Mouse (Mus musculus) MN1 (cell line): ENCODE data around the gene Ntrk2.

Experiments
- DNase-seq: peaks from one replicate; pipeline ENCODE4 v3.0.0-alpha.2; 2016; ENCODE audit warnings: low spot score

The Ntrk2 gene

GRCm38 (mm10) chr13:58965826-58966225 is 159.5 kb downstream of the Ntrk2 start:
- DNase-seq, result no peak

DNA sequence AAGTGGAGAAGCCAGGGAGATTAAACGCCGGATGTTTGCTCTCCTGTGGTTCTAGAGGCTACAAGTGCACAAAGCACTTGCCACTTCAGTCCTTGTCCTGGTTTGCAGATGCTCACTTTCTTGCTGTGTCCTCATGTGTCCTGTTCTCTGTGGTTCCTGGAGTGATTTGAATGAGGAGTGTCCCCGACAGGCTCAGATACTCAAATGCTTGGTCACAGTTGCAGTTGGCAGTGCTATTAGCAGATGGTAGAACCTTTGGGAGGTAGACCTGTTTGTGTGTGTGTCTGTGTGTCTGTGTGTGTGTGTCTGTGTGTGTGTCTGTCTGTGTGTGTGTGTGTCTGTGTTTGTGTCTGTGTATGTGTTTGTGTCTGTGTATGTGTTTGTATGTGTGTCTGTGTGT is 160.1 kb downstream of the Ntrk2 start:
- no peak for DNase-seq

GRCm38 (mm10) chr13:58968168-58968567 is 161.8 kb downstream of the Ntrk2 start:
- no peak for DNase-seq

DNA sequence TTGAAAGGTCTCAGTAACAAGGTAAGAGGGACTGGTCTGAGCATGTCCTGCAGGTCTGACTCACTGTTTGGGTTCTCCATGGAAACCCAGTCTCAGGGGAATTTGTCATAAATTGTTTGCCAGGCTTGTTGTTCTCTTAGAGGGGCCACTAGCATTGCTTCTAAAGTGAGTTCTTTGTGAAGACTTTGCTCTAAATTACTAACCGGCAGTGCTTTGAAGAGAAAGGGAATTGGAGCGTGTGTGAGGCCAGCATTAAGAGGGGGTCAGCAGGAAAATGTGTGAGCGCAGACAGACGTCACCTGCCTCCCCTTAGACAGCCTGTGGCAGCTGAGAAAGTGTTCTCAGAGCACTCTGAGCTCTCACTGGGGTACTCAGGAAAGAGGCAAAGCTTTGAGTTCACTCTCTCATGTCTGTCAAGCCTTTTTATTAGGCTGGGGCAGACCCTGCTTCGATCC is 165.1 kb downstream of the Ntrk2 start:
- no peak for DNase-seq

- no peak for DNase-seq
These were observed 166.1 kb downstream of the Ntrk2 start for GRCm38 (mm10) chr13:58972511-58972910.

- no peak for DNase-seq
These were observed 190.1 kb downstream of the Ntrk2 start for GRCm38 (mm10) chr13:58996447-58996846.

DNA sequence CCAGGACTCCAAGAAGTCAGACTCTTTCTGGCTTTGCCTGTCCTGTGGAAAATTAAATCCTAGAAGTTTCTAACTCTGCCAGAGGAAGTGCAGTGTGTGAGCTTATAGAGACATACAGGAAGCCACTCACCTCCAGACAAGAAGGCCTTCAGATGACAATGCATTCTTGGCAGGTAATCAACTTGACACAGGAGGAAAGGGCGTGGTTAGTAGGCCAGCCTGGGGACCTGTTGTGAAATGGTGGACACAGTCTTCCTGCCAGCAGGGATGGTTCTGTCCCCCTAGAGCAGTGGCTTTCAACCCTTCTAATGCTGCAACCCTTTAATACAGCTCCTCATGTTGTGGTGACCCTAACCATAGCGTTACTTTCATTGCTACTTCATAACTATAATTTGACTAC is 191.4 kb downstream of the Ntrk2 start:
- no peak for DNase-seq

DNA sequence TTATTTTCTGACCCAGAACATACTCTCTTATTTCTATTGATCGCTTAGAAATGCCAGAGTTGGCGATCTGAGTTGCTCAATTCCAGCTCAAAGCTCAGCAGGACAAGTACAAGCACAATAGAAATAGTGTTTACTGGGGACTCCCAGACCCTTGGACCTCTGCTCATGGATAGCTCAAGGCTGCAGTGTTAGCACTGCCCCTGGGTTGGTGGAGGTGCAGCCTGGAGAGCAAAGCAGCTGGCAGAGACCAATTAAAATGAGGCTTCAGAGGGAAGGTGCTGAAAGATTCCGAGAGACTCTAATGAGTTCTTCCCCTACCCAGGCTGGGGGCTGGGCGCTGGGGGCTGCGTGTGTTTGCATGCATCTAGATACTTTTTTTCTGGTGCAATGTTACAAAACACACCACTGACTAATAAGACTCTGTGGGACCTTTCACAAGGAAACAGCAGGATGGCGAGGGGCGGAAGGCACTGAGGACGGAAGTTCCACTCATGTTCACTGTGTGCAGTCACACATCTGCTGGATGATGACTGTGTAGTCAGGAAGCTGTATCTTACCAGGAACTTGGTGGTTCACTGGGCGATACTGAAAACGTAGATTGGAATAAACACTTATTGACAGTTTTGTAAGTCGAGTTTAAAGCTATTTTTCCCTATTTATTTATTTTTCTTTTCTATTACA is 193.1 kb downstream of the Ntrk2 start:
- no peak for DNase-seq

DNA sequence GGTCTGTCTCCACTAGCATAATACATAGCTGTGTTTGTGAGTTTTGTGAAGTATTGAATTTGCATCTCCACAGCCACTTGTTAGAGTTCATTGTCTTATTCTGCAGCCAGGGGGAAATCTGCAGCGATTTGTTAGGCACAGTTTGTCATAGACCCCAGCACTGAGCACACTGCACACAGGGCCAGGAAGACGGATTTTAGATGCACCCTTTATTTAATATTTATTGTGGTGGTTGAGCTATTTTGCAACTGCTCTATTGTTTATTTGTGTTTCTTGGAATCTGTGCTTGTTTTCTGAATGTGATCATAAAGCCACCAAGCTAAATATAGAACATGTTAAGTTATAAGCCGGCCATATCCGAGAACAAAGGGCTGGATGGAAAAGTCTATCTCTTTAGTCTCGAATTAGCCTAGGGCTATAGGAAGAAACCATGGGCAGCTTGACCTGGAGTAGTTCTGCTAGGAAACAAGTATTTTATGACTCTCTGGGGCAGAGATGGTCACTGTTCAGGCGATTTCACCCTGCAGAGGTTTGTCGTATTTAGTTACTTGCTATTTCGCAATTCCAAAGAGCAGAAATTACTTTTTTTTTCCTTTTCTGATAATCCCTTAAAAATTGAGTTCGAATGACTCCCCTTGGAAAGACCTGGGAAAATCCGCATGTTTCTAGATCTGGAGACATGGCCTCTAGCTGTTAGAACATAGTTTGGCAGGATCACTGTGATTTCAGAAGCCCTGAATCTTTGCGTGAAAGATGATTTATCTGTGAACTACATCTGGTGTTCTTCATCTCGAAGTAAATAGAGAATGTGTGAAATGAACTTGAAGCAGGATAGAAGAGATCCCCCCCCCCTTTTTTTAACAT is 196.8 kb downstream of the Ntrk2 start:
- no peak for DNase-seq

- DNase-seq, result no peak
These were observed 197.4 kb downstream of the Ntrk2 start for GRCm38 (mm10) chr13:59003807-59004173.

DNA sequence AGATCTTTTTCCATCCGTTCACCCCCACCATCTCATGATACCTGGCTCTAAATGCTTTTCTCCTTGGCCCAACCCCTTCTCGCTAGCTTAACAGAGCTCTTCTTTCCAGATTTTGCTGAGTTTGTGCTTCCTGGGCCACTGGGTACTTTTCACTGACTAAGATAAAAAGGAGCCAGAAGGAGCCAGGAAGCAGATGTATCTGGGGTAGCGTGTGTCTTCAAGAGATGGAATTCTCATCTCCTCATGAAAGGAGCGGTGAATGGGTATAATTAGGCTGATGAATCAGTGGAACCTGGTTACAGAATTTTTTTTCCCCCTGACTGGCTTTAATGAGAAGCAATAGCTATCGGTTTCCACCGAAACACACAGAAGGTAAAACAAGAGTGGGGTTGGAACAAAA is 198.2 kb downstream of the Ntrk2 start:
- no peak for DNase-seq

DNA sequence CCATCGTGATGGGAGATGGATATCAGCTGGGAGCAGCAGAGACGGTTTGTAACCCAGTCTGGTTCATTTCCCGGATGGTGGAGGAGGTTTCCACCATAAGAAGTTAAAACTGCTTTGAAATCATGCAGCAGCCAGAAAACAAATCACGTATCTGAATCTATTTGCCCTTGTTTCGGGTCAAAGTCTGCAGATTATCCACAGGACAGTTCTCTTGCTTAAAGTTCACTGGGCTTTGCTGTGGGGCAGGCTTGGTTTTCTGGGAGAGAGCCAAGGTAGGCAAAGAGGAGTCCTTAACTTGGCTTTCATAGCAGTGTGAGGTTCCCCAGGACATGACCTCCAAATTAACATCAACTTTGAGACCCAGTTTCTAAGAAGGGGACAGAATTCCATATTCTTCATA is 203.5 kb downstream of the Ntrk2 start:
- DNase-seq, result no peak

DNA sequence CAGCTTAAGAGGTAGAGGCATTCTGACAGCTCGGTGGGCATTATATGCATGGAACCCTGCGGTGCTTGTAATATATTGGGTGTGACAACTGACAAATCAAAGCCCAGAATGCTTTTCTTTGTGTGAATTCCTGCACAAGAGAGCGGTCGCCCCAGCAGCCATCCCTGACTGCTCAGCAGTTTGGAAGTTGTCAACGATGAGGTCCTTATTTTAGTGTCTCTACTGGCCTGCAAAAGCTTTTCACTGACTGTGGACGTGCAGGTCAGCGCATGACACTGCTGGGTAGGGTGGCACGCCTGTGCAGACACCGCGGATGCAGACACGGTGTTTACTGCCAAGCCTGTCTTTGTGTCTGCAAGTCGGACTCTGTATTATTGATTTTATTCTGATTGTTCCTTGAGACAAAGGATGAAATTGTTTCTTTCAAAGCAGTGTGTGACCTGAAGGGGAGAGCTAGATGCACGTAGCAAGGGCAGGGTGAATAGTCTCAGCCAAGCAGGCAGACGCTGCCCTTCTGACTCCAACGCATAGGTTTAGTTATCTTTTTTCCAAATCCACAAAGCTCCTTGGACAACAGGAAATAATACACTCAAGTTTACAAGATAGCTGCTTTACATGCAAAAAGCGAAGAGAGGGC is 204.6 kb downstream of the Ntrk2 start:
- no peak for DNase-seq

DNA sequence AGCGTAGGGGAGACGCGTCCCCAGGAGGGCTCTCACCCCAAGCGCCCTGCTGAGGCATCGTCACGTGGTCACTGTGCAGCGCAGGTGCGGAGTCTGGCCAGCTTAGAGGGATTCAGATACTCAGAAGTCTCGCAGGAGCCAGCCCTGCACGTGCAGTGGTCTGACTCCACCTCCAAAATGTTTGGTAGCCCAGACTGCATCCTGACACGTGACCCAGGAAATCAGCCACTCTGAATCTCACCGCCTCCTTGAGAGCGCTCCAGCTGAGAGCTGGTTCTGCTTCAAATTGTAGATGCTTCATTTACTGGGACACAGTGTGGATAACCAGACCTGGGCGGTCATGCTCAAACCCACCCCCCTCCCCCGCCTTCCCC is 205.1 kb downstream of the Ntrk2 start:
- DNase-seq, result no peak

GRCm38 (mm10) chr13:59015360-59015759 is 209.0 kb downstream of the Ntrk2 start:
- no peak for DNase-seq

- DNase-seq, result no peak
These were observed 210.8 kb downstream of the Ntrk2 start for GRCm38 (mm10) chr13:59017121-59017520.

DNA sequence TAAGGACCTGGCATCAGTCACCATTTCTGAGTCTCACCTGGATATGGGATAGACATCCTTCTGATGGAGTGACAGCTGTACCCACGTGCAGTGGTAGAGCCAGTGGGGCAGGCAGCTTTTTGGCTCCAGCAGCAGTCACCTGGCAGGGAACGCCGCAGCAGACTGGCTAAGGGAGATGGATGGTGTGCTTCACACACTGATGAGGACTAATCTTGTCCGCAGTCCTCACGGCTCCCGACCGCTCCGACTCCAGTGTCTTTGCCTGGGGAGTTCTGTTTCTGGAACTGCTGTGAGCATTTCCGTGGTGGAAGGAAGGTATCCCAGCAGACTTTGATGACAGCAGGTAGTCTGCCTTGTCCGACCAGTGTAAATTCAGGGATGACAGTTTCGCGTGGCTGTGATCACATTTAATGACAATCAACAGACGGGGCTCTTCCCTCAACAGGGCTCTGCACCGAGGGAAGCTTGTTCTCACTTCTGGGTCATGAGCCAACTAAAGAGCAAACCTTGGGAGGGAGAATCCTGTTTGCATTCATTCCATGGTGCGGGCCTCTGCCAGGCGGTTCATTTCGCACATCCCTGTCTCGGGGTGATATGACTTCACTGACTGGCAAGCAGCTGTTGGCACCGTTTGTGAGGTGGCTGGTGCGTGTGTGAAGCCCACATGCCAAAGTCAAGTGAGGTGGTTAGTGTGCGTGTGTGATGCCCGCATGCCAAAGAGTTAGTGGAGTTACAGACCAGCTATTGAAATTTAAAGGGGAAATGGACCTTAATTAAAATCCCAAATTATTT is 216.1 kb downstream of the Ntrk2 start:
- DNase-seq, result no peak

DNA sequence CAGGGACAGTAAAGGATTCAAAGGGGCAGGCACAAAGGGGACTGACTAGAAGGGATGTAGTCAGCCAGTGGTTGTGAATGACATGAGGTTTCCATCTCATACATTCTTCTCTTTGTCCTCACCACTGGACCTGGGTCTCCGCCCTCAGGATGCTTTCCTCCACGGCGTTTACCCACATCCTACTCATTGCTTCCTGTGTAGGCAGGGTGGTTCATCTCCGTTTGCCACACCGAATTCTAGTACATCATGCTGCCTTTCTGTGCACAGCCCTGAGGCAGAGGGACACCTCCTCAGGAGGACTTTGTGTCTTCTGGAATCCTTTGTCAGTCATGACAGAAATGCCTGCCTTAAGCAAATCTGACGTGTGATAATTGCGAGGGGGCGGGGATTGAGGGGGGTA is 219.3 kb downstream of the Ntrk2 start:
- no peak for DNase-seq

DNA sequence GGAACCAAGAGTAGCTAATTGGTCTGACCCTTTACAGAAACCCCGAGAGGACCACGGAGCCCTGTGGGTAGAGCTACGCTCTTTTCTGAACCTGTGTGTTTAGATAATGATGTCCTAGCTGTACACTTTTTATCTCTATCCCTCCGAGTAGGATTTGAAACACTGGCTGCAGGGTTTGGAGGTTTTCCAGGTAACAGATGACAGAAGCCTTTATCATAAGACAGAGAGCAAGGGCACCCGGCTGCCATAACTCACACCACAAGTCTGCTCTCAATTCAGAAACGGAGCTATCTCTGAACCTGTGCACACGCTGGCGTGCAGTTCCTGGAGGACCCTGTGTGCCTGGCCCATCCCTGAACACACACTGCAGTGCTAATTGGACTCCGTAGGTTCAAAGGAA is 221.1 kb downstream of the Ntrk2 start:
- DNase-seq, result no peak

- DNase-seq, result no peak
These were observed 222.2 kb downstream of the Ntrk2 start for GRCm38 (mm10) chr13:59028546-59028945.

GRCm38 (mm10) chr13:59030574-59030973 is 224.2 kb downstream of the Ntrk2 start:
- no peak for DNase-seq
